Mouse (Mus musculus) ovary, postnatal 14 days (tissue): ENCODE measurements at regions not wholly inside any gene's neighbourhood (a gene's known extent, or its start where the extent isn't known, plus 50 kb on each side); places are given as distances from the start of the nearest gene placed in this dataset.

Source experiments
- DNase-seq: peaks from one replicate; pipeline ENCODE4 v3.0.0; 2022; ENCODE audit warnings: low spot score

- DNase-seq, result no peak
Measured at GRCm38 (mm10) chr7:83031101-83031500, 164.0 kb downstream of the Mex3b start.

- no peak for DNase-seq
Measured at GRCm38 (mm10) chr7:83032025-83032424, 164.9 kb downstream of the Mex3b start.

GRCm38 (mm10) chr7:83032924-83033323 lies 165.8 kb downstream of the Mex3b start:
- DNase-seq, result no peak

GRCm38 (mm10) chr7:83035190-83035589 lies 168.1 kb downstream of the Mex3b start:
- DNase-seq, result no peak

- DNase-seq, result peak; percentile 42
Measured at GRCm38 (mm10) chr7:83036397-83036796, 169.3 kb downstream of the Mex3b start.

GRCm38 (mm10) chr7:83037100-83037499 lies 170.0 kb downstream of the Mex3b start:
- DNase-seq, result no peak

- no peak for DNase-seq
Measured at GRCm38 (mm10) chr7:83037714-83038113, 170.6 kb downstream of the Mex3b start.

- DNase-seq, result no peak
Measured at GRCm38 (mm10) chr7:83043746-83044145, 176.6 kb downstream of the Mex3b start.

GRCm38 (mm10) chr7:83045266-83045665 lies 178.1 kb downstream of the Mex3b start:
- DNase-seq, result no peak

- DNase-seq, result no peak
Measured at GRCm38 (mm10) chr7:83050011-83050410, 182.9 kb downstream of the Mex3b start.

GRCm38 (mm10) chr7:83050833-83051497 lies 183.8 kb downstream of the Mex3b start:
- no peak for DNase-seq

GRCm38 (mm10) chr7:83056101-83056935 lies 189.2 kb downstream of the Mex3b start:
- no peak for DNase-seq

GRCm38 (mm10) chr7:83060318-83060717 lies 193.2 kb downstream of the Mex3b start:
- no peak for DNase-seq

- no peak for DNase-seq
Measured at GRCm38 (mm10) chr7:83060733-83061132, 193.6 kb downstream of the Mex3b start.

GRCm38 (mm10) chr7:83061197-83061893 lies 194.2 kb downstream of the Mex3b start:
- DNase-seq, result no peak

GRCm38 (mm10) chr7:83061894-83062477 lies 194.9 kb downstream of the Mex3b start:
- no peak for DNase-seq

GRCm38 (mm10) chr7:83063559-83063958 lies 196.4 kb downstream of the Mex3b start:
- DNase-seq, result no peak

GRCm38 (mm10) chr7:83065341-83065740 lies 198.2 kb downstream of the Mex3b start:
- no peak for DNase-seq

GRCm38 (mm10) chr7:83074399-83074970 lies 207.4 kb downstream of the Mex3b start:
- no peak for DNase-seq

GRCm38 (mm10) chr7:83075159-83075952 lies 208.2 kb downstream of the Mex3b start:
- no peak for DNase-seq
